Mouse (Mus musculus): Measurements from ENCODE around the gene Megf11. TPM values are rescaled to one million over a fixed set of nuclear protein-coding genes. Genes with fewer than 3 reads are reported as not detected.

Megf11 gene
- polyA plus RNA-seq, 1 experiment = 0.67 TPM

GRCm38 (mm10) chr9:64577156-64577555, 191.7 kb downstream of the Megf11 start:
- no peak for TF ChIP-seq POLR2A (IDR thresholded peaks at IDR 0.05; ENCODE audit: borderline replicate concordance, extremely low read depth, low read depth, low read length)
- TF ChIP-seq CTCF (IDR thresholded peaks at IDR 0.05; ENCODE audit: insufficient read depth, low read length) = no peak
- WGBS = 88% methylated on average over 3 of the region's 3 CpGs

GRCm38 (mm10) chr9:64578014-64578413, 192.6 kb downstream of the Megf11 start:
- no peak for DNase-seq
- TF ChIP-seq CTCF (IDR thresholded peaks at IDR 0.05; ENCODE audit: insufficient read depth, low read length) (no peak), POLR2A (IDR thresholded peaks at IDR 0.05; ENCODE audit: borderline replicate concordance, extremely low read depth, low read depth, low read length) (no peak)
- no peaks in the 10 kb centered on the region for H3K4me1 ChIP-seq (ENCODE audit: control insufficient read depth, insufficient read depth, low read length)
- H3K4me3 ChIP-seq (replicated peaks; ENCODE audit: extremely low read depth, low read depth, low read length) = no peak overlapping the region

More at GRCm38 (mm10) chr9:64577156-64577555, 191.7 kb downstream of the Megf11 start:
- no peak overlapping the region for H3K4me3 ChIP-seq (replicated peaks; ENCODE audit: extremely low read depth, low read depth, low read length)
- H3K4me1 ChIP-seq (ENCODE audit: control insufficient read depth, insufficient read depth, low read length) = 0 out of 2 replicates have a peak, but pooled peaks cover 2% of the 10 kb centered on the region
- DNase-seq = no peak

GRCm38 (mm10) chr9:64579306-64579705, 193.9 kb downstream of the Megf11 start:
- 61% methylated on average over 1 of the region's 1 CpGs for WGBS
- Histone ChIP-seq H3K4me1 (ENCODE audit: control insufficient read depth, insufficient read depth, low read length) (no peaks in the 10 kb centered on the region), H3K4me3 (replicated peaks; ENCODE audit: extremely low read depth, low read depth, low read length) (no peak overlapping the region)
- no peak for TF ChIP-seq POLR2A (IDR thresholded peaks at IDR 0.05; ENCODE audit: borderline replicate concordance, extremely low read depth, low read depth, low read length)
- TF ChIP-seq CTCF (IDR thresholded peaks at IDR 0.05; ENCODE audit: insufficient read depth, low read length) = no peak
- no peak for DNase-seq

- no peak for DNase-seq
- H3K4me3 ChIP-seq (replicated peaks; ENCODE audit: extremely low read depth, low read depth, low read length) = no peak overlapping the region
- H3K4me1 ChIP-seq (ENCODE audit: control insufficient read depth, insufficient read depth, low read length) = peaks cover 2% of the 10 kb centered on the region; the same call in 1 of the 2 replicates
- 68% methylated on average over 5 of the region's 5 CpGs for WGBS
- TF ChIP-seq CTCF (IDR thresholded peaks at IDR 0.05; ENCODE audit: insufficient read depth, low read length) (no peak), POLR2A (IDR thresholded peaks at IDR 0.05; ENCODE audit: borderline replicate concordance, extremely low read depth, low read depth, low read length) (no peak)
Observed at GRCm38 (mm10) chr9:64586292-64586691, 200.9 kb downstream of the Megf11 start.

GRCm38 (mm10) chr9:64587991-64588390, 202.6 kb downstream of the Megf11 start:
- WGBS = 88% methylated on average over 7 of the region's 7 CpGs
- Histone ChIP-seq H3K4me3 (replicated peaks; ENCODE audit: extremely low read depth, low read depth, low read length) (no peak overlapping the region), H3K4me1 (ENCODE audit: control insufficient read depth, insufficient read depth, low read length) (peaks cover 2% of the 10 kb centered on the region; the same call in 1 of the 2 replicates)
- TF ChIP-seq POLR2A (IDR thresholded peaks at IDR 0.05; ENCODE audit: borderline replicate concordance, extremely low read depth, low read depth, low read length) (no peak), CTCF (IDR thresholded peaks at IDR 0.05; ENCODE audit: insufficient read depth, low read length) (no peak)
- DNase-seq = no peak

GRCm38 (mm10) chr9:64590634-64591041, 205.2 kb downstream of the Megf11 start:
- no peak overlapping the region for H3K4me3 ChIP-seq (replicated peaks; ENCODE audit: extremely low read depth, low read depth, low read length)
- DNase-seq = no peak
- WGBS = 38% methylated on average over 5 of the region's 5 CpGs
- H3K4me1 ChIP-seq (ENCODE audit: control insufficient read depth, insufficient read depth, low read length) = peaks cover 2% of the 10 kb centered on the region; the same call in 1 of the 2 replicates
- TF ChIP-seq POLR2A (IDR thresholded peaks at IDR 0.05; ENCODE audit: borderline replicate concordance, extremely low read depth, low read depth, low read length) = no peak
- no peak for TF ChIP-seq CTCF (IDR thresholded peaks at IDR 0.05; ENCODE audit: insufficient read depth, low read length)

- no peak for TF ChIP-seq POLR2A (IDR thresholded peaks at IDR 0.05; ENCODE audit: borderline replicate concordance, extremely low read depth, low read depth, low read length)
- no peak for TF ChIP-seq CTCF (IDR thresholded peaks at IDR 0.05; ENCODE audit: insufficient read depth, low read length)
- DNase-seq = no peak
- Histone ChIP-seq H3K4me3 (replicated peaks; ENCODE audit: extremely low read depth, low read depth, low read length) (no peak overlapping the region), H3K4me1 (ENCODE audit: control insufficient read depth, insufficient read depth, low read length) (peaks cover 2% of the 10 kb centered on the region; the same call in 1 of the 2 replicates)
- WGBS = 74% methylated on average over 1 of the region's 1 CpGs
Observed at GRCm38 (mm10) chr9:64591436-64591835, 206.0 kb downstream of the Megf11 start.

GRCm38 (mm10) chr9:64594442-64594841, 209.0 kb downstream of the Megf11 start:
- 57% methylated on average over 8 of the region's 8 CpGs for WGBS
- Histone ChIP-seq H3K4me1 (ENCODE audit: control insufficient read depth, insufficient read depth, low read length) (peaks cover 2% of the 10 kb centered on the region; the same call in 1 of the 2 replicates), H3K4me3 (replicated peaks; ENCODE audit: extremely low read depth, low read depth, low read length) (no peak overlapping the region)
- TF ChIP-seq POLR2A (IDR thresholded peaks at IDR 0.05; ENCODE audit: borderline replicate concordance, extremely low read depth, low read depth, low read length) = no peak
- no peak for TF ChIP-seq CTCF (IDR thresholded peaks at IDR 0.05; ENCODE audit: insufficient read depth, low read length)
- DNase-seq = no peak

GRCm38 (mm10) chr9:64598427-64598826, 213.0 kb downstream of the Megf11 start:
- WGBS = 93% methylated on average over 7 of the region's 7 CpGs
- TF ChIP-seq POLR2A (IDR thresholded peaks at IDR 0.05; ENCODE audit: borderline replicate concordance, extremely low read depth, low read depth, low read length) (no peak), CTCF (IDR thresholded peaks at IDR 0.05; ENCODE audit: insufficient read depth, low read length) (no peak)
- no peak overlapping the region for H3K4me3 ChIP-seq (replicated peaks; ENCODE audit: extremely low read depth, low read depth, low read length)
- H3K4me1 ChIP-seq (ENCODE audit: control insufficient read depth, insufficient read depth, low read length) = no peaks in the 10 kb centered on the region; the same call in 1 of the 2 replicates
- no peak for DNase-seq

GRCm38 (mm10) chr9:64600731-64601130, 215.3 kb downstream of the Megf11 start:
- Histone ChIP-seq H3K4me1 (ENCODE audit: control insufficient read depth, insufficient read depth, low read length) (no peaks in the 10 kb centered on the region; the same call in 1 of the 2 replicates), H3K4me3 (replicated peaks; ENCODE audit: extremely low read depth, low read depth, low read length) (no peak overlapping the region)
- no peak for TF ChIP-seq CTCF (IDR thresholded peaks at IDR 0.05; ENCODE audit: insufficient read depth, low read length)
- TF ChIP-seq POLR2A (IDR thresholded peaks at IDR 0.05; ENCODE audit: borderline replicate concordance, extremely low read depth, low read depth, low read length) = no peak
- DNase-seq = no peak
- 35% methylated on average over 2 of the region's 2 CpGs for WGBS
